Mouse (Mus musculus) left cerebral cortex, adult 11 months (tissue): ENCODE results near the gene Olfr17.
"Not testable (repeated sequence)": the region's sequence is repeated elsewhere in the genome, so short reads cannot be mapped to it uniquely, and the experiment has no call there.

ENCODE experiments used
- DNase-seq: peaks from one replicate; pipeline ENCODE4 v3.0.0; 2022; ENCODE audit warnings: low spot score

The Olfr17 gene

DNA sequence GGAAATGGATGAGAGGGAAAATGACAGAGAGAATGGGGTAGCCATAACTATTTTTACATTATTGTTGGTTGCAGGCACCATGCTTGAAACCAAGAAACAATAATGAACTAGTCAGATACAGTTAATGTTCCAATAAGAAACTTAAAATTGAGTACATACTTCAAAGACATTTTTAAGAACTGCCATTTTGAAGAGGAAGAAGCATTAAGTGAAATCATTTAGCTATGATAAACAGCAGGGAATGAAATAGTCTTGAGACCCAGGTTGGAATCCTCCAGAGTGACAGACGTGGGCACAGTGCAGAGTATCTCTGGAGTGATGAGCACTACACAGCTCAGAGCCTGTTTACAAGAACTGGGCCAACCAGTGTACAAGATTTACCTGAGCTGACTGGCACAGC, at the start of gene Olfr17:
Gene Olfr17, plus strand, starts transcription at position 301 of the 400 bp plus-strand sequence.
- no peak for DNase-seq

DNA sequence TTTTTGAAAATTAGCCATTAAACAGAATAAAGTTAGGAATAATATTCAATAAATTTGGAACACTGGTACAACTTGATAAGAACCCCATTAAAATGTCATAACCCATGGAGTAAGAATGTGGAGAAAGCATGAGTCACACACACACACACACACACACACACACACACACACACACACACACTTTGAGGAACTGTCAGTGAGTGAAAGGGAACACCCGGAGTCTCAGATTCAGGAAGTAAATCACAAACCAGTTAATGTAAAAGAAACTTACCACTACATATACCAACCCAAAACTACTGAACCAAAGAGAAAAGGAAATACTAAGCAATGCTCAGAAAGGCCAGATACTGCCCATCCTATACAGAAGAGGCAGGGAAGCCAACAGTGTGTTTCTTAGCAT, 48.6 kb upstream of the Olfr17 start:
- DNase-seq: no peak

DNA sequence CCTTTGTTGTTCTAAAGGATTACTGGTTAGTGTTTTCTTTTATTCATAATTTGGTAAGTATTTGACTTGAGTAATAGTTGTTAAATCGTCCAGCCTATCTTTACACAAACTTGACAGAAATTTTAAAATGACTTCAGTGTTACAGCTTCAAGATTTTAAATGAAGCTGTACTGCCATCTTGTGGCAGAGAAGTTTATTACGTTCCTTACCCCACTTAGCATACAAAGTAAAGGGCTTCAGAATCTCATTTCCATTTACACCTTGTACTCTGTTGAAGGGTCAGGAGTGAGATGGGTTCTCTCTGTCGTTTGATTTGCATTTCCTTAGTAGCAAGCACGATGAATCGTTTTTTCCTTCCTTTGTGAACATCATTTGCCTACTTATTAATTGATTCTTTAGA, 47.2 kb upstream of the Olfr17 start:
- peak; percentile 18 for DNase-seq

DNA sequence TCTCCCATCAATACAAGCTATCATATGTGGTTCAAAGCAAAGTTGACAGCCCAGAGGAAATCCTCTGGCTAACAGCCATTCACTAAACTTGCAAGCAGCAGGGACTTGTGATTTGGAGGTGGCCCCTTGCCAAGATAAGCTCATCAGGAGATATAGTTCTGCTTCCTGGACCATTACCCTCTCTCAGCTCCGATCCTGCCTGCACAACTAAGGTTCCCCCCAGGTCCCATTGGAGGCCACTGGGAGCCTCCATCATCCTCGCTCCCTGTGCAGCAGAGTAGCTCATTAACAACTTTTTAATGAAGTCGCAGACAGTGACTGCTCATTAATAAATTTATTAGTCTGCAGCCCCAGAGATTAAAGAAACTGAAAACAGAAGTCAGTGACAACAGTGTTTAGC, 45.4 kb upstream of the Olfr17 start:
- DNase-seq: no peak

DNA sequence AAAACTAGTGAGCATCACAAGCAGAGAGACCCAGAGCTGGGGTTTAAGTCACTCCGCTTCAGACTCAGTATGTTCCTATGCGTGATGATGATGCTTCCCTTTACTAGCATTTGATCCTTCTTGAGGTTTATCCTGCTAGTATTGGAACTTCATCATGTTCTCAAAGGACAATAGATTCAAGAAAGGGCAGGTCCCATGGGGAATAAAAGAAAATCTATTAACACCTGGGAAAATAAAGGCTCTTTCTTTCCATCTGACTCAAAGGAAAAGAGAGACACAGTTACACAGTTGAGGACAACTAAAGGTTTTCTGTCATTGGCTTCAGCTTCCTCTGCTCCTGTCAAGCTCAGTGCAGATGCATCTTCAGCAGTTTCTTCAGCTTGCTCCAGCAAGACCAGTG, 22.3 kb upstream of the Olfr17 start, which contains the start of gene Olfr714:
Gene Olfr714, plus strand, starts transcription at position 301 of the 400 bp plus-strand sequence.
- no peak for DNase-seq

DNA sequence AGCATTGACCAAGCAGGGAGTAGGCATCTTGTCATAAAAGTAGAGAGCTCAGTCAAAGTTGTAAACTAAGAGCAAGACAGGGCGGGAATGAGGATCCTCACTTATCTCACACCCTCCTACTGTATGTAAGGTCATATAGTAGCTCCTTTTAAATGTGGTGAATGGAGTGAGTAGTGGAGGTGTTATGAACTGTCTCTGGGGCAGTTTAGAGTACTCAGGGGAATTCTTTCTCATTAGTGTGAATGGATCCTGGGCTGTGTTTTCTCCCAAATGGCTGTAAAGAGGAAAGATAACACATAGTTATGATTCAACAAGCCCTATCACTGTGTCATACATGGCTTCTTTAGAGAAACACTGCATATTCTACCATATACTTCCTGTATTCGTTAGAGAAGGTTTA, 17.2 kb downstream of the Olfr17 start, which contains the start of gene Olfr715b:
Gene Olfr715b, minus strand, starts transcription at position 101 of the 400 bp plus-strand sequence.
- DNase-seq: not testable (repeated sequence)

DNA sequence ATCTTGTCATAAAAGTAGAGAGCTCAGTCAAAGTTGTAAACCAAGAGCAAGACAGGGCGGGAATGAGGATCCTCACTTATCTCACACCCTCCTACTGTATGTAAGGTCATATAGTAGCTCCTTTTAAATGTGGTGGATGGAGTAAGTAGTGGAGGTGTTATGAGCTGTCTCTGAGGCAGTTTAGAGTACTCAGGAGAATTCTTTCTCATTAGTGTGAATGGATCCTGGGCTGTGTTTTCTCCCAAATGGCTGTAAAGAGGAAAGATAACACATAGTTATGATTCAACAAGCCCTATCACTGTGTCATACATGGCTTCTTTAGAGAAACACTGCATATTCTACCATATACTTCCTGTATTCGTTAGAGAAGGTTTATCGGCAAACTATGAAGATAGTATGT, 38.0 kb downstream of the Olfr17 start, which contains the start of gene Olfr715:
Gene Olfr715, minus strand, starts transcription at position 101 of the 400 bp plus-strand sequence.
- DNase-seq: not testable (repeated sequence)

DNA sequence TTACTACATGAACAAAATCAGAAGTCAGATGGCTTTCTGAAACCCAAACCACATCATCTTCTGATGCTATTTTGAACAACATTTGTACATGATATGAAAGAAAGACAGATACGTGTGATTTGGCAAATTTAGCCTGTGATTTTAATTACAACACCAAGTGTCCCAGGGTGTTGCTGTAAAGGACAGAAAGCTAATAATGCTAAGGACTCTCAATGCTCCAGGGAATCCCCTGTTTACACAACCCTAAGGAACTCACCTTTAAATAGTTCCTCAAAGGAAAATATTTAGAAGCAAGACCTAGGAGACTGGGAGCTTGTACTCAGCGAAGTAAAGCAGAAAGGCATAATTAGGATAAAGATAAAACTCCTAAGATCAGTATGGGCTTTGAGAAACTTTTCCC, 45.0 kb downstream of the Olfr17 start, which contains the start of gene Olfr716:
Gene Olfr716, plus strand, starts transcription at position 301 of the 400 bp plus-strand sequence.
- not testable (repeated sequence) for DNase-seq
